Mouse (Mus musculus): ENCODE results near the gene Olfr51.
A peak's percentile ranks its signal among the peaks of the same experiment; 100 is the strongest.
"Not testable (repeated sequence)": the region's sequence is repeated elsewhere in the genome, so short reads cannot be mapped to it uniquely, and the experiment has no call there.

Gene Olfr51

DNA sequence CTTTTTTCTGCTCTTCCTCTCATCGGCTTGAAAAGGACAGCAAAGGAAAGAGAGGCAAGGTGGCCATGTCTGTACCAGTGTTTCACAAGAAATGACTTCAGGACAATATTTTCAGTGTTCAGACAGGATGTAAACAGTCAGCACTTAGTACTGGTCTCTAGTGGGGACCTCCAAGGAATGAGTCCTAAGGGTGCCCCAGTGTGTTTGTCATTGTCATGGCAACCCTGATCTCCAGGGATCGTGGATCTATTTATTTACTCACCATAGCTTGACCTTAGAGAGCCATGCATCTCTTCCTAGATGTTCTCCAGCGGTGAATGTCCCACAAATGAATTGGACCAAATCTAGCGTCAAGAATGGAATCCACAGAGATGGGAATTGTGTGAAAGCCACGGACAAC lies at the start of gene Olfr51:
Gene Olfr51, plus strand, starts transcription at position 301 of the 400 bp plus-strand sequence.
- DNase-seq (ENCODE audit: low spot score), result no peak

DNA sequence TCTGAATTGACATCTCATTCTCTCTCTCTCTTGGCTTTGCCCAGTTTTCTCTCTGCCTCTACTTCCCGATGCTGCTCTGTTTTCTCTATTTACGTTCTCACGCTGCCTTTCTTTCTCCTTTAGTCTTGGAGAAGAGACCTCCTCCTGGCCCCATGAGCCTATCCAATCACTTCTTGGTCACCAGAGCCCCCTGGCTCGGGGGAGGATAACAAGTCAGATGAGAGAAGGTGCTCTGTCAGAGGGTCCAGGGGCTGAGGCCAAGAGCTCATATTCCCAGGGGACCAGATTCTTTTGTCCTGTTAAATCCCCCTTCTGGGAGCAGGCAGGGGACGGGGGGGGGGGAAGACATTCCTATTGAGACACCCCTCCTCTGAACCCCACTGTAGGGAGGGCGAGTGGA lies 49.7 kb upstream of the Olfr51 start, which contains the start of gene Prop1:
Gene Prop1, minus strand, starts transcription at position 101 of the 400 bp plus-strand sequence.
- DNase-seq (ENCODE audit: low spot score), result no peak

DNA sequence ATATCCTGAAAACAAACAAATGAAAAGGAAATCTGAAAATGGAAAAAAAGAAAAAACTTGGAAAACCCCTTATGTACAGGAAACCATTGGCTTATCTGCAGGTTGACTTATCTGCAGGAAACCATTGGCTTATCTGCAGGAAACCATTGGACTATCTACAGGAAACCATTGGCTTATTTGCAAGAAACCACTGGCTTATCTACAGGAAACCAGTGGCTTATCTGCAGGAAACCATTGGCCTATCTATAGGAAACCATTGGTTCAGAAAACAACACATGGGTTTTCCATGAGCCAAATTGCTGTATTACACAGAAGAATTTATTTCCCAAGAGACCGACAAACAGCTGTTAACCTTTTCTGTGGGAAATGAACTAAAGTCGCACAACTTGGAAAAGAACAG lies 38.5 kb upstream of the Olfr51 start:
- DNase-seq (ENCODE audit: low spot score), result no peak

DNA sequence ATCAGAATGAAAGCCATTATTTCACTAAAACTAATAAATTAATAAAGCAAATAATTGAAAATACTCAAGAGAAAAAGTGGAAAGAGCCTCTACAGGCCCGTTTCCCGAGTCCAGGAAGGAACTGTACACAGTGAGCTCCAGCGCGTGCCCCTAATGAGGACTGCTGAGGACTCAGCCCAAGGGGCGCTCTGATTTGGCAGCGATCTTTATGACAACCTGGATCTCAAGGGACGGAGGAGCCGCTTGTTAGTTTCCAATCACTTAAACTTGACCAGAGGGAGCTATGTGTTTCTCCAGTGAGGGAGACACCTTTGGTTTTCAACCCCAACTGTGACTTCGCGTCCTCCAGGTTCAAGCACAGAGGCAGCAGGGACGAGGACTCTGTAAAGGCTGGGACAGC lies 37.2 kb upstream of the Olfr51 start, which contains the start of gene Olfr1378:
Gene Olfr1378, plus strand, starts transcription at position 301 of the 400 bp plus-strand sequence.
- DNase-seq (ENCODE audit: low spot score), result no peak

DNA sequence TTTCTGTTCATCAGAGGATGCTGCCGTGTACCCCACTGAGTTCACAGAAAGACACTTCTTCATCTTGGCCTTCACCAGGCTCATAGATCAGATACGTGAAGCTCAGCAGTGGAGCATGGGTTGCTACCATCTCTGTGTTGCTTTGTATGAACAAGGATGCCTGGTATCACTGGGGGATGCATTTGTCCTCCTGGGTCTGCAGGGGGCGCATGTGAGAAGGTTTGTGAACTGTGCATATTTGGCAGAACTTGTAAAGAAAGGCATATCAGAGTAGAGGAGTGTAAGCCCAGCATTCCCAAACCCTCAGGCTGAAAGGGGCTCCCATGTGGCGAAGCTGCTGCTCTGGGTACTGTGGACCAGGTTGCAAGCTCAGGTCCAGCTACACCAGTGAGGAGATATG lies 26.2 kb upstream of the Olfr51 start:
- DNase-seq (ENCODE audit: low spot score), result no peak

DNA sequence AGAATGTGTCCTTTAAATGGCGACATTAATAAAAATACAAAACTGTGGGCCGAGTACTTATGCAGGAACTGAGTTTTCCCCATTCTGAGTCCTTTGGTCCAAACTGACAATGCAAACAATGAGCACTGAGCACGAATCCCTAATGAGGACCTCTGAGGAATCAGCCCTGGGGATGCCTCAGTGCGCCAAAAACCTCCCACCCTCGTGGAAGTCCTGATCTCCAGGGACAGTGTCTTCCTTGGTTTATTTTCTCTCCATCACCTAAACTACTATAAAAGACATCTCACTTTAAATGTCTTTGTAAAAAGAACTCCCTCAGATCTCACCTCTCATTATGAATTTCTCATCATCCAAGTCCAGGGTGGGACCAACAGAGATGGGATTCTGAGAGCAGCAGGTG lies 21.7 kb upstream of the Olfr51 start, which contains the start of gene Olfr1377:
Gene Olfr1377, plus strand, starts transcription at position 301 of the 400 bp plus-strand sequence.
- no peak for DNase-seq (ENCODE audit: low spot score)

DNA sequence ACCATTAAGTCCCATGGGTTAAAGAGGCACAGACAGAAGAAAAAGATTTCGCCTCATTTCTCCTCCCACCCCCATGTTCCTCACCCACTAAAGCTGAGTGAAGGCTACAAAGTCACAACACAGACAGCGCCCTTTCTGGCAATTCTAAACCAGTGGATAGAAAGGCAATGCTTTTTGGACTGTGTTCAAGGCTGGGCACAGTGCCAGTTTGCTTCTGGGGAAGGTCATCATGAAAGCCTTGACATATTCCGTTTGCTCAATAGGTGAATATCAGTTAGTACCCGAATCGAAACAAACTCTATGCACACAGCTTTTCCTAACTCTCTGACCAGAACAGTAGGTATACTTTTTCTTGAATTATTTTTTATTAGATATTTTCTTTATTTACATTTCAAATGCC lies 8.4 kb downstream of the Olfr51 start:
- no peak for DNase-seq (ENCODE audit: low spot score)

DNA sequence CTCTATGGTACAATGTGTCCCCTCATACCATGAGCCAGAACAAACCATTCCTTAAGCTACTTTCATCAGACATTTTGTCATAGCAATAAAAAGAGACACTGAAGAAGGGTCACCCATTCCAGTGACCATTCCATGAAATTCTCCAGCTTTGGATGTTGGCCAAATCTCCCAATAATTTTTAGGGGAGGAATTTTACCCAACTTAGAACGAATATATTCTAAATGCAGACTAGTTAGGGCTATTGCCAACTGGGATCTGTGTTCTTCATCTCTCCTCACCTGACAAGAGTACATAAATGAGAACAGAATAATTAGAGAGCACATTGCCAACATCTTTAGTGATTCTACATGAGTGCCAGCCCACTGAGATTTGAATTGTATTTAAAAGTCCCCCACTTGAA lies 10.5 kb downstream of the Olfr51 start, which contains the start of gene Olfr54:
Gene Olfr54, plus strand, starts transcription at position 301 of the 400 bp plus-strand sequence.
- DNase-seq (ENCODE audit: low spot score), result no peak

DNA sequence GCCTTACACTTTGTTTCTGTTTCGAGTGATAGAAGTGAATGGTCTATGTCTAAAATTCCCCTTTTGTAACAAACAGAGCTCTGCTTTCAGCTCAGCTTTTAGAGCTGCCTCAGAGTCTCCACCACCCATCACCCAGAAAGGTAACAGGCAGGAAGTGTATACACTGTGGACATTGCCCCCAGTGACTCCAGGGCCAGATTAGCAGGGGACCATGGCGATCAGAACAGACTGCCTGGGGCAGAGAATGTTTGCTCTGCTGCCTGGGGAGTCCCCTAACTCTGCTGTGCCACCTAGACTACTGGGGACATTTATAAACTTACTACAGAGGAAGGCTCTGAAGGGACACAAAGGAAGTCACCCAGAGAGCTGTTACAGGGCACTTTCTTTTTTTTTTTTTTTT lies 12.9 kb downstream of the Olfr51 start:
- DNase-seq (ENCODE audit: low spot score), result no peak

DNA sequence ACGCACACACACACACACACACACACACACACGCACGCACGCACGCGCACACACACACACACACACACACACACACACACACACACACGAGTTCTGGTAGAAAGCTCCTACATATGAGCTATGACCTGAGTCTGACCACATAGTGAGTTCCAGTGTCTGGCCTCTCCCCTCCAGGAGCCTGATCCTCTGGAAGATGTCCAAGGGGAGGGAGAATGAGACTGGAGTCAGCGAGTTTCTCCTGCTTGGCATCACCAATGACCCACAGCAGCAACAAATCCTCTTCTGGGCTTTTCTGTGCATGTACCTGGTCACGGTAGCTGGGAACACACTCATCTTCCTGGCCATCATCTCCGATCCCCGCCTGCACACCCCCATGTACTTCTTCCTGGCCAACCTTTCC lies 23.4 kb downstream of the Olfr51 start:
- not testable (repeated sequence) for DNase-seq (ENCODE audit: low spot score)

DNA sequence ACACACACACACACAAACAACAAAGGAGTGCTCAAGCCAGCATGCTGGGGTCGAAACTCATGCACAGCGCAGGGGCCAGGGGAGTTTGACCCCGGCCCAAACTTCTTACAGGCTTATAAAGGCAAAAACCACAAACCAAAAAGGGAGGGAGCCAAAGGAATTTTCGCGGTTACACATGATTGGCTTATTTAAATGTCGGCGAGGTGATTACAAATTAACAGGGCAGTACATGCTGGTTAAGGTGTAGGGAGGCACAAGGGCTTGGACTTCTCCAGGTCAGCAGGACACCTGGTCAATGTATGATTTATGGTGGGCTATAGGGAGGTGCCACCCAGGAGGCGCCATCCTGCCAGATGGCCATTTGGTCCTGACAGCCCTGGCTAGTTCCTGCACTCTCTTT lies 26.0 kb downstream of the Olfr51 start:
- DNase-seq (ENCODE audit: low spot score), result not testable (repeated sequence)

DNA sequence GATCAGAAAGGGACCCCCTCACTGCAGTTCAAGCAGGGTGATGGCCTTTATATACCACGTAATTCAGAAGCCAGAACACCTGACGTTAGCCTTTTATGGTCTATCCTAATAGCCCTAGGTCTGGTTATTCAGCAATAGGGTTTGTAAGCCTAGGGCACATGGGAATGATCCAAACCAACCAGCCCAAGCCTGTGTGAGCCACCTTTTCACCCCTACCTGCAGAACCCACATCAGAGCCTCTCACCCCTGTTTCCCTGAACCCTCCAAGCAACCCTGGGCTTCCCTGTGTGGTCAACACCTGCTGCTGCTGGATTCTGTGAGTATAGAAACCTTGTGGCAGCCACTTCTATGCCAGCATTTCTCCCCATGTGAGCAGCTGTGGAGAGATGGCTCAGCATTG lies 26.8 kb downstream of the Olfr51 start:
- DNase-seq (ENCODE audit: low spot score), result no peak

DNA sequence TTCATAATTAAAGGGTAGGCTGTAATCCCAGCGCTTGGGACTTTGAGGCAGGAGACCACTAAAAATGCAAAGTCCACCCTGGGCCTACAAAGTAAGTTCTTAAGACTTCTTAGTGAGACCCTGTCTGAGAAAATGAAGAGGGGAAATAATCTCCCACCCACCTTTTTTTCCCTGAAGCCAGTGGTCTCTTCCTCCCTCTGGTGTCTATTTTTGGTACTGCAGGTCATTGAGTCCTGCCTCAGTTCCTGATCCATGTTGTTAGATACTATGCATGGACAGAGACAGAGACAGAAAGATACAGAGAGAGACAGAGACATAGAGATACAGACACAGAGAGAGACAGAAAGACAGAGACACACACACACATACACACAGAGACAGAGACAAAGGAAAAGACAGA lies 29.5 kb downstream of the Olfr51 start:
- no peak for DNase-seq (ENCODE audit: low spot score)

DNA sequence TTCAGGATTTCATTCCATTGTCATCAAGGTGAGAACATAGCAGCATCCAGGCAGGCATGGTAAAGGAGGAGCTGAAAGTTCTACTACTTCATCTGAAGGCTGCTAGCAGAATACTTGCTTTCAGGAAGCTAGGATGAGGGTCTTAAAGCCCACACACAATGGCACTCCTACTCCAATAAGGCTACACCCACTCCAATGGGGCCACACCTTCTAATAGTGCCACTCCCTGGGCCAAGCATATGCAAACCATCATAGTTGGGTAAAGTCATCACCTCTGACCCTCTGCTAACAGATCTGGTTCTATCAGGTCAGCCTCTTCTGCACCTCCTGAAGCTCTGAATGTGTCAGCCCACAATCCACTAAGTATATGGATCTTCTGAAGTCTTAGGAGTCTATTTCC lies 30.7 kb downstream of the Olfr51 start:
- not testable (repeated sequence) for DNase-seq (ENCODE audit: low spot score)

DNA sequence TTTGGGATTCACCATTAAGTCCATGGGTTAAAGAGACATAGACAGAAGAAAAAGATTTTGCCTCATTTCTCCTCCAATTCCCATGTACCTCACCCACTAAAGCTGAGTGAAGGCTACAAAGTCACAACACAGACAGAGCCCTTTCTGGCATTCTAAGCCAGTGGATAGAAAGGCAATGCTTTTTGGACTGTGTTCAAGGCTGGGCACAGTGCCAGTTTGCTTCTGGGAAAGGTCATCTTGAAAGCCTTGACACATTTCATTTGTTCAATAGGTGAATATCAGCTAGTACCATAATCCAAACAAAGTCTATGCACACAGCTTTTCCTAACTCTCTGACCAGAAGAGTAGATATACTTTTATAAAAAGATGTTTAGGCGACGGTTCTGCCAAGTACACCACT lies 32.6 kb downstream of the Olfr51 start:
- DNase-seq (ENCODE audit: low spot score), result no peak

DNA sequence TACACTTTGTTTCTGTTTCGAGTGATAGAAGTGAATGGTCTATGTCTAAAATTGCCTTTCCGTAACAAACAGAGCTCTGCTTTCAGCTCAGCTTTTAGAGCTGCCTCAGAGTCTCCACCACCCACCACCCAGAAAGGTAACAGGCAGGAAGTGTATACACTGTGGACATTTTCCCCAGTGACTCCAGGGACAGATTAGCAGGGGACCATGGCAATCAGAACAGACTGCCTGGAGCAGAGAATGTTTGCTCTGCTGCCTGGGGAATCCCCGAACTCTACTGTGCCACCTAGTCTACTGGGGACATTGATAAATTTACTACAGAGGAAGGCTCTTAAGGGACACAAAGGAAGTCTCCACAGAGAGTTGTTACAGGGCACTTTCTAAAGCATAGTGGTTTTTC lies 41.4 kb downstream of the Olfr51 start:
- not testable (repeated sequence) for DNase-seq (ENCODE audit: low spot score)

DNA sequence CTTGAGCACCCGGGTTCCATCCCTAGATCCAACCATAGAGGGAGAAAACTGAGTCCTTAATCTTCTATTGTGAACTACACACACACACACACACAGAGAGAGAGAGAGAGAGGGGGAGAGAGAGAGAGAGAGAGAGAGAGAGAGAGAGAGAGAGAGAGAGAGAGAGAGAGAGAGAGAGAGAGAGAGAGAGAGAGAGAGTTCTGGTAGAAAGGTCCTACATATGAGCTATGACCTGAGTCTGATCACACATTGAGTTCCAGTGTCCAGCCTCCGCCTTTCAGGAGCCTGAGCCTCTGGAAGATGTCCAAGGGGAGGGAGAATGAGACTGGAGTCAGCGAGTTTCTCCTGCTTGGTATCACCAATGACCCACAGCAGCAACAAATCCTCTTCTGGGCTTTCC lies 44.4 kb downstream of the Olfr51 start, which contains the start of gene Olfr1375:
Gene Olfr1375, plus strand, starts transcription at position 301 of the 400 bp plus-strand sequence.
- not testable (repeated sequence) for DNase-seq (ENCODE audit: low spot score)

DNA sequence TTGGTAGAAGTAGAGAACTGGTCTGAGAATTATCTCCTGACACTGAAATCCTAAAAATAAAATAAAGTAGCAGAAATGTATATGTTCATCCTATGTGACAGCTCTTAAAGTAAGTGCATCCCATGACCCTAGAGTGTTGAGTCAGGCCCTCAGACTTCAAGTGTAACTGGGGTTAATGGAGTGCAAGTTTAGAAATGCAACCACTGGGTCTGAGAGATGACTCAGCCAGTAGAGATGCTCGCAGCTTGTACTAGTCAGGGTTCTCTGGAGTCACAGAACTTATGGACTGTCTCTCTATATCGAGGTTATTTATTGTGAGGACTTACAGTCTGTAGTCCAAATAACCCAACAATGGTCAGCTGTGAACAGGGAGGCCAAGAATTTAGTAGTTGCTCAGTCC lies 48.3 kb downstream of the Olfr51 start:
- no peak for DNase-seq (ENCODE audit: low spot score)

DNA sequence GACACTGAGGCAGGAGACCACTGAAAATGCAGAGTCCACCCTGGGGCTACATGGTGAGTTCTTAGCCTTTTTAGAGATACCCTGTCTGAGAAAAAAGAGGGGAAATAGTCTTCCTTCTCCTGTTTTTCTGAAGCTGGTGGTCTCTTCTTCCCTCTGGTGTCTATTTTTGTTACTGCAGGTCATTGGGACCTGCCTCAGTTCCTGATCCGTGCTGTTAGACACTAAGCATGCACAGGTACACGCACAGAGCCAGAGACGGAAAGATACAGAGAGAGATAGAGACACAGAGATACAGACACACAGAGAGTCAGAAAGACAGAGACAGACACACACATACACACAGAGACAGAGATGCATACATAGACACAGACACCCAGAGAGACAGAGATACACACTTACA lies 49.8 kb downstream of the Olfr51 start:
- DNase-seq (ENCODE audit: low spot score), result no peak

DNA sequence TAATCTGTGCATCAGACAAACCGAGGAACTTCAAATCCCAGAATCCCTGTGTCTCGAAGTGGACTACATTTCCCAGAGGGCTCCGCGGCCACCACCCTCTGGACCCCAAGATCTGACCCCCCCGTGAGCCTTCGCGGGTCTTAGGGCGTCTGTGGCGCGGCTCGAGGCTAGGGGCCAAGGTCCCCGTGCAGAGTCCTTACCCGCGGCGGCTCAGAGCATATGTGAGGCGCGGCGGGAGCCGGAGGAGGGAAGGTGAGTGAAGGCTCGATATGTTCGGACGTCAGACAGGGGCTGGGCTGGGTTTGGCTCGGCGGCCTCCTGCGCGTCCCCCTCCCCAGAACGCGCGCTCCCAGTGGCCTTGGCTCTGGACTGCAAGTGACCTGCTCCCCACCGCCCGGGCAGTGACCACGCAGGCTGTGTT lies 55.8 kb downstream of the Olfr51 start, which contains the start of gene Zfp354a:
Gene Zfp354a, plus strand, starts transcription at position 107 of the 421 bp plus-strand sequence.
- peak; percentile 89 for DNase-seq (ENCODE audit: low spot score)

Measured in yolk sac, embryonic 10.5 days (tissue).